Mouse (Mus musculus) right cerebral cortex, adult 2 months (tissue): ENCODE results near the gene Ninj1.

Source experiments
- DNase-seq, 2 experiments: peaks; one replicate each; pipeline ENCODE4 v3.0.0; 2021 to 2022; ENCODE audit warnings: low spot score in 2 of 2

The Ninj1 gene

DNA sequence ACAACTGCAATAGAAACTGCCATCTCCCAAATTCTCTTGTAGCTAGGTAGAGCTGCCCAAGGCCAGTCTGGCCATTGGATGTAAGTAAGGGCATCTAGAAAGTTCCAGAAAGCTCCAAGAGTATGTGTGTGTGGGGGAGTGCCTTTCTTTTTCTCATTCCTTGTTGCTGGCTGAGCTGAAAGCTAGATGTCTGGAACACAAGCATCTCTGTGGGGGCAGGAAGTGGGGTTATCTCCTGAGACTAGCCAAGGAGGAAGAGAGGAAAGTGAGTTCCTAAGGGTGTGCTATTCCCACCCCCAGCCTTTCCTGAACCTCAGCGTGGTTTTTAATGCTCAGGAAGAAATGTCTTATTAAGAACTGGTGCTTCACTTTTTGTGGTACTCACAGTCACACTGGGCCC is 15.6 kb upstream of the Ninj1 start:
- DNase-seq = no peak

DNA sequence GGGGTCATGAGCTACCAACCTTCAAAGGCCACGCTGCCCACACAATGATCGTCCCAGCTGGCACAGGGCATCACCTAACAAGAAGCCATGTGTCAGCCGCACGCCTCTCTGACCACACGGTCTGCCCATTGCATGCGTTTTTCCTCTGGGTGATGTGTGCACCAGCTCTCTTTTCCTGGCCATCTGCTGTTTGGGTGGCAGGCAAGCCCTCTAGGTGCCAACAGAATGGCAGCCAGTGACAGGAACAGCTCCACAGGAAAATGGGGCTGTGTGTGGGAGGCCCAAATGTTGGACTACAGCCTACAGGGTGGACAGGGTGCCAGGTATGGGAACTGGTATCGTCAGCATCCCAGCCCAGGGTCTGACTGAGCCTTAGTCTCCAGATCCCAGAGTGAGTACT is 14.9 kb upstream of the Ninj1 start:
- peak; percentile 66 to 71 for DNase-seq

DNA sequence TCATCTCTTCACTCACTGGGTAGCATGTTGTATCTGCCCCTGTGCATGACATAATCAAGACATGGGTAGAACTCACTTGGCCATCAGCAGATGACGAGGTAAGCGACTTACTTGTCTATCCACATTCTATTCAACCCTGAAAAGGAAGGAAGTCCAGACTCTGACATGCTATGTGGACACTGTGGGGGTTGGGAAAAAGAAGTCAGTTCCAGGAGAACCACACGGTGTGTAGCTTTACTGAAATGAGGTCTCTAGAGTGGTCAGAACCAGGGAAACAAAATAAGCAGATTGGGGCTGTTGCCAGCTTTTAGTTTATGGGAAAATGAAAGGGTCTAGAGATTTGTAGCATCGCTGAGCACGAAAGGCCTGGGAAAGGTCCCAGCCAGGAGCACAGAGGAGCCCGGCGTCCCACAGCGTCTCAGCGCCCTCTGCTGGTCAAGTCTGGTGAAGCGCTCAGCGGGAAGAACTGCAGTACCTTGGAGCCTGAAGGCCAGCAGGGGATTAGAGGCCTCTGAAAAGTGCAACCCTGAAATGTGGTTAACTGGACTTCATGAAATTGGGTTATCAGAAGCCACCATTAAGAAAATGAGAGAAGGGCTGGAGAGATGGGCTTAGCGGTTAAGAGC is 14.2 kb upstream of the Ninj1 start:
- DNase-seq = peak; percentile 90

DNA sequence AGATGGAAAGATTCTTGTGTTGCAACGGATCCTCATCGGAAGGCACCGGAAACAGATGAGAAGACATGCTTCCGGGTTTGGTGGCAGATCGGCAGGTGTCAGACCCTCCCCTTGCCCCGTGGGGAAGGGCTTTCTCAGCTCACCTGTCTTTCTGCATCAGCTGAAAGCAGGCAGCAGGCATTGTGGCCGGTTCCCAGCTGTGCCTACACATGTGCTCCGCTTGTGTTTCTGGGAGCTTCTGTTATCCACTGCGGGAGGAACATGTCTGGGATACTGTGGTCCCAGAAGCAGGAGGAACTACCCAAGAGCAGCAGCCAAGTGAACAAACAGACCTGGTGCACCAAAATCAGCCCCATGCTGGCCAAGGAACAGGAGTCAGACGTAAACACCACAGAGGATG is 11.8 kb upstream of the Ninj1 start:
- no peak for DNase-seq

DNA sequence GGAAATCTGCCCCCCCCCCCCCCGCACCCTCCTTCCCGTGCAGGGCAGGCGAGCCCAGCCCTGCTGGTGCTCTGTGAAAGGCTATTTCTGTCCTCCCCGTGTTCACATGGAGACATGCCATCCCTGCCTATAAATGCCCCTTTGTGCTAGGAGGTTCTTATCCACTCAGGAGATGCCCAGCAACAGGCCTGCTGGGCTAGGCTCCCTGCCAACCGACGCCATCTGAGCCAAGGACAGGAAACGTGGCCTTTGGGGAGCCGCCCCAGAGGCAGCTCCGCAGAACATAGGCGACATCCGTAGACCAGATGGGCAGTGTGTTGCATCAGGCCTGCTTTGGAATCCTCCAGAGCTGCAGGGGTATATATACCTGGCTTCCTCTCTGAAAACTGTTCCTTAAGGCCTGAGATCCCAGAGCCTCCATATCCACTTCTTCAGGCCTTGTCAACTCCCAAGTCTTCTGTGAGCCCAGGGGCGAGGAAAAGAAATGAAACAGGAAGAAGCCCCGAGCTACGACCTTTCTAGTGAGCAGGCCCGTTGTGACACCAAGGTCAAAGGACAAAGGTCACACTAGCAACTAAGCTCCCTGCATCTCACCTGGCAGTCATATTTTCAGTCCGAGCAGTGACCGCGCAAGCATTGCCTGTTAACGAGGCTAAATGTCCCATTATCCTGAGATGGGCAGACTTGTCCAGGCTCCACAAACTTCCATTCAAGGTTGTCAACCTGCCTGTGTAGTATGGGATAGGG is 8.3 kb upstream of the Ninj1 start:
- peak in 1 of 2 experiments; percentile 68 for DNase-seq

DNA sequence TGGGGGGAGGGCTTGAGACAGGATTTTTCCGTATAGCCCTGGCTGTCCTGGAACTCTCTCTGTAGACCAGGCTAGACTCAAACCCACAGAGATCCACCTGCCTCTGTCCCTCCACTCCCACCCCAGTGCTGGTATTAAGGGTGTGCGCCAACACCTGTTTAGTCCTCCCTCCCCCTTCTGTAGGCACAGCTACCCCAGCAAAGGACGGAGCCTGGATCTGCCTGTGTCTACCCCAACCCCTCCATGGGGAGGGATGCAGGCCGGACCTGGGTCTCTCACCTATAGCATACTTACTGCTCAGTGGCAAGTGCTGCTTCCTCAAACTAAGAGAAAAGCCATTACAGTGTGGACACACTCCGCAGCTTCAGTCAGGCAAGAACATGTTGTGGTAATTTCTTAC is 7.0 kb upstream of the Ninj1 start:
- DNase-seq = no peak

DNA sequence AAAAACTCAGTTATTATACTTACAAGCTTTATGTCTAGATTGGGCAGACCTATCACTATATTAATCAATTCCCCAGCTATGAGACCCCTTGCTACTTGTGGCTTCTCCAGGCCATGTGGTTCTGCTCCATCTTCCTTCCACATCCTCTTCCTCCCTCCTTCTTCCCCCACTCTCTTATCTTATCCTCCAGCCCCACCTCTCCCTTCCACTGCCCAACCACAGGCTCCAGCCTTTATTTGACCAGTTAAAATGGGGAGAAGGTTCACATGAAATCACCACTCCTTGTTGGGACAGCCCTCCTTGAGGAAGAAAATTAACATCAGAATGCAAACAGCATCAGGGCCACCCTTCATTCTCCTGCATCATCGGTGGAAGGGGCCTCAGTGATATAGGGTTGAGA is 6.6 kb upstream of the Ninj1 start:
- no peak for DNase-seq

DNA sequence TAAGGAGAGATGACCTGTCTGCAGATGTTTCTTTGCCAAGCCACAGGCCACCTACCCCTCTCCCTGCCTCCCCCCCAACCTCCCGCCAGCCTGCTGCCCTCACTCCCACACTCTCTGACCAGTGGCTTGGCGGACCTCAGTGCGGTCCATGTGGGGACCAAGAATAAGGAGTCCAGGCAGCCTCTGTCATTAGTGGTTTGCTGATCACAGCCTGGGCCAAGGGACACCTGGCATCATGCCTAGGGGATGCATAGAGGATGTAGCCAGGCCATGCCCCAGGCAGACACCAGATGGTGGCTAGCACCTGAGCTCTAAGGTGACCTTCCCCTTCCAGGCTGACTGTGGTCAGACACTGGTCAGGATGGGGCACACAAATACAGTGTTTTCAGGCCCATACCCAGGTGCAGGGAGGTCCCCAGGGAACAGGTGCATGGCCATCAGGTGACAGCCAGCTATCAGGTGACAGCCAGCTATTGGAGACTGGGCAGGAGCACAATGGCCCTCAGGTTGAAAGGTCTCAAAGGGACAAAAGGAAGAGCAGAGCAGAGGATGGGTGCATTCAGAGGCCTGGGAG is 5.8 kb upstream of the Ninj1 start:
- no peak for DNase-seq

DNA sequence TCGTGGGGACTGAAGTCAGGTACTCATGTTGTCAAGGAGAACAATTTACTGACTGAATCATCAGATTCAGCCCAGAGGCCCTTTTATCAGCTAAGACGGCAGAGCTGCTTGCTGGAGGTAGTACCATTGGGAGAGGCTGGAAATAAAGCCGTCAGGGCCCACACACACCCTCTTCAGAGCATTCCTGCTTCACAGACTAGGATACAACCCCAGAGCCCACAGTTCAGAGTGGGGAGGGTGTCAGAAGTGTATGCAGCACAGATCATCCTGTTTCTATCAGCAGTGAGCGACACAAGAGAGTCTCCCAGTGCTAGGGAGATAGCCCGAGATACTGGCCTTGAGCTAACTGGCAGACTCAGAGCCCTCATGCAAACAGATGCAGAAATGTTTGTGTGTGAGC is 4.1 kb upstream of the Ninj1 start:
- no peak for DNase-seq

DNA sequence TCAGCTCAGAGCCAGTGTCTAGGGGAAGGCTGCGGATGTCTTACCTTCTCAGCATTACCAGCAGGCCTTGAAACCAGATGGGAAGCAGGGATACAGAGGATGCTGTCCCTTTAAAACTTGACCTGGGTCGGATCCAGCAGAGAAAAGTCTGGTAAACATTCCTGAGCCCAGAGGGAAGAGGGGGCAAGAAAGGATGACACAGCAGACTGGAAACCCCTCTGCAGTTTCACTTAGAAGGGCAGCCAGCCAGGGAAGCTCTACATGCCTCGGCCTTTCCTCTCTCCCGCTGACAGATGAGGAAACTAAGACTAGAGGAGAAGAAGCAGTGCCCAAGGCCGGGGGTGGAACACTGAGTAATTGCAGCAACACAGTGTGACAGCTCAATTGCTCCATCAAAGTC is 3.6 kb upstream of the Ninj1 start:
- DNase-seq = no peak

DNA sequence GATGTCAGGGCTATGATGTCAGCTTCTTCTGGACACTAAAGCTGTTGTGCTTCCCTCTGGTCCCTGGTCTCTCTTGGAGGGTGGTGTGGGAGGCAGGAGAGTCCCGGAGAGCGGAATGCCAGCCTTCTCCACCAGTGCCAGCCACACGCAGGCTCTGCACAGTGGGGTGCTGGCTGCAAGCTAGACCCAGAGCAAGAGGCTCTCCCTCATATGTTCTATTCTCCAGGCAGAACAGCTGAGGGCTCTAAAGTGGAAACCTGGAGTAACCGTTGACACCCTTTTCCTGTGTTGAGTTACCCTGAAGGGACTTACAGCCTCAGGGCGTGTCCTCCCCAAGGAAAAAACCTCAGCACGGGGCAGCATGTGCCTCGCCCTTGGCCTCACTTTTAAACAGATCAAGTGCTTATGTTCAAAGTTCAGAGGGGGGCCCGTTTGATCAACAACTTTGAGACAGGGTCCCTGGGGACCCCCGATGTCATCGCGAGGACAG is 442 bp upstream of the Ninj1 start:
- DNase-seq = no peak

DNA sequence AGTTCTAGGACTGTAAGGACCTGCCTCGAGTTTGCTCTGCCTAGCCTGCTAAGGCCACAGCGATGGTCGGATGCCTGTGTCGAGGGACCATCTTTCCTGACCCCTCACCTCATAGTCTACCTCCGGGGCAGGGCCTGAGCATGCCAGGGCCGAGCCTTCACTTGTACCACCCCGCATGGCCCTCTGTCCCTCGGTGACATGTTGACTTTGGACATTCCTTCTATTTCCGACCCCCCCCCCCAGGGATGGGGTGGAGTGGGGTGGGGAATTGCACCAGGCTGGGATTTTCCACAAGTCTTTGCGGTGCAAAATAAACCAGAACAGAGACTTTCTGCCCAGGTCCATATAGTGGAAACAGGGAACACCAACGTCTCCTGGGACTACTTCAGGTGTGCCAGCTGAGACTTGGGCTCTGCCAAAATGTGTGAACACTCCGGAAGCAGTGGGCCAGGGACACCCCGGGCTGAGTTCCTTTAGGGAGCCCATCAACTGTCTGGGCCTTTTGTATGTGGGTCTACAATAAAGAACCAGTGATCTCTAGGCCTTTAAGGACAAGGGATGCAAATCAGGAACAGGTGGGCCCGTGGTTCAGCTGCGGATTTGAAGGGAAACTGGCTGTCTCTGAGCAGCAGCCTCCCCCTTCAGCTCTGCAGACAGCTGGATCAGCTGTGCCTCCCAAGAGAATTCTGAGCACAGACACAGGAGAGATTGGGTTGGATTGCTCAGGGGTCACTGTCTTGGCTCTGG is 1.1 kb downstream of the Ninj1 start:
- DNase-seq = no peak

DNA sequence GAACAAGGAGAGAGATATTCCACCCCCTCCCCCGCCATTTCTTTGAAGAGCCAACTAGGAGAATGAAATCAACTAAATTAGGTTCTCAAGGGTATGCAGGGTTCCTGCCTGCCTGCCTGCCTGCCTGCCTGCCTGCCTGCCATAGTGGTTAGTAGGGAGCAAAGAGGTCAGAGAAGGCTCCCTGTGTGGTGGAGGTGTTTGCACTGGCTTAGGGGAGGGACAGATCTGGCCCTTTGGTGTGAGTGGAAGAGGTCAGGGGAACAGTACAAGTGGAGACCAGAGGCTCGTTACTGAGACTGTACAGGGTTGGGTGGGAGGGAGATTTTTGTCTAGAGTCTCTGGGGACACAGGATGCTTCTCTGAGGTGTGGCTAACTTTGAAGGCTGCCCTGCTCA is 1.7 kb downstream of the Ninj1 start:
- DNase-seq = no peak

DNA sequence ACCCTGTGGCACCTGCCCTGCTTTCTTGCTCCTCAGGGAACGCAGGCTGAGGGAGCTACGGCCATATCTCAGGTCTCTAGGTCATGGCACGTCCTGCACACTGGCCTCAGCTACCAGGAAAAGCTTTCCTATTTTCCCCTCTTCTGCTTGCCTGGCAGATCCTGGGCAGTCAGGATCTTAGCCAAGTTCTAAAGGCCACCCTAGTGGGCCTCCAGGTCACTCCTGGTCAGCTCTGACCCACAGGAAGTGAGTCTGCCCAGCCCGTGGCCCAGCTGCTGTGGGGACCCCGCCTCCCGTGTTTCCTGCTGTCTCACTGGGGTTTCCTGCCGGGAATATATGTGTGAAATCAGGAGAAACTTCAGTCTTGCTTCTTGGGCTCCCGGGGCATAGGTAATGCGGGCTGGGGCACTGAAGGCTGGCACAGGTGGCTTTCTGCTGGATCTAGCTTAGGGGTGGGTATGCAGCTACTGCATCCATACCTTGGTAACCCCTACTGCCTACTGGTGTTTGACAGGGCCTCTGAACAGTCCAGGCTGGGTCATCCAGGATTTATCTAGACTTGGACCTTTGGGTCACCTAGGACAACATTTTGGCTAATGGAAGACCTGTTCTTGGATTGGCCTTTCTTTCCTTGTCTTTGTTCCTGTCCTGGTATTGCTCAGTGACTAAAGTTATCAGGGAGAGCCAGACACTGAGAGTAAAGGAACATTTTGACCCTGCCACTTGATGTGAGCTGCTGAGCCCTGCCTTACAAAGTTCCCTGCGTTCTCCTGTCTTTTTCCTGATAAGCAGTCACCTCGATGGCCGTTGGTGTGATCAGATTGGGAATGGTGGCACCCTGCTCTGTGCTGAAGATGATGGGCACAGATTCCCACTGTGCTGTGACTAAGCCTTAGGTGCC is 2.9 kb downstream of the Ninj1 start:
- no peak for DNase-seq

DNA sequence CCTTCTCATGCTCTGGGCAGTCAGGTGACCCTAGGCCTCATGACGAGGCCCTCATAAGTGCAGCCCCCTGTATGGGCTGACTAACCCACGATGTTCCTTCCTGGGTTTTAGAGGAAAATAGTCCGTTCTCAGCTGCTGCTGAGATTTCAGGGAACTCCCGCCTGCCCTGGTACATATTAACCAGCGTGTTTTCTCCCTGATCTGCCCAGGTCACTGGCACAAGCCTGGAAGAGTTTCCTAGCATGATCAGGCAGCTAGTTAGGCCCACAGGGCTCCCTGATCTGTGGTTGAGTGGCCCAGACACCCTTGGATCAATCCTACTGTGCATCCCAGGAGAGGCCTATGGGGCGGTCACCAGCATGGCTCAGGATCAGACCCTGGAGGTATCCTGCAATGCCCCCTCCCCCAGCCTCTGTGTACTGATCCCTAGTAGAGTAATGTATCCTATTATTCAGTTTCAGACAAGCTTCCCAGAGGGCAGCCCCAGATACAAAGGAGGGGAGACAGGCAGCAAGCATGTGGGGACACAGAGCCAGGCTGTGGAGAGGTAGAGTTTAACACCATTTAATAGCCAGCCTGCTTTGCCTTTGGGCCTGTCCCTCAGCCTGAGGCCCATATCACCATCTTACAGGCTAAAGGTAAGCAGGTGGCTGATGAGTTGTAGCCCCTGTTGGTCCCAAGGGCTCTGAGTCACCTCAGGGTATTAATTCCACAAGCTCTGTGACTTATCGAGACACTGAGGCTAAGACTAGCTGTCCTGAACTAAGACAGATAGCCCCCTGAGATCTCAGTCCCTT is 3.8 kb downstream of the Ninj1 start:
- DNase-seq = no peak

DNA sequence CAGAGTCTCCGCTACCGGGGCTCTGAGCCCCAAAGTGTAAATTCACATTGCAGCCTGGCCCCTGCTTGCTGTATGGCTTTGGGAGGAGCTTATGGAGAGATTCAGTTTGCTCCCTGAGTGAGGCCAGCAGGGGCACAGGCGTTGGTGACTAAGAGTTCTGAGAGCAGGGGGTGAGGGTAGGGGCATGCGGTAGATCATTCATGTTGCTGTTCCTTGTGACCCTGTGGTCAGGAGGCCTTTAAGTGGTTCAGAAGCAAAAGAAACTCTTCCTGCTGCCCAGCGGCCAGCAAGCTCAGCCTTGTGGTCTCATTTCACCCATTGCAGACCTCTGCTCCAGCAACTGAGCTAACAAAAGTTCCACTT is 4.4 kb downstream of the Ninj1 start:
- DNase-seq = no peak

DNA sequence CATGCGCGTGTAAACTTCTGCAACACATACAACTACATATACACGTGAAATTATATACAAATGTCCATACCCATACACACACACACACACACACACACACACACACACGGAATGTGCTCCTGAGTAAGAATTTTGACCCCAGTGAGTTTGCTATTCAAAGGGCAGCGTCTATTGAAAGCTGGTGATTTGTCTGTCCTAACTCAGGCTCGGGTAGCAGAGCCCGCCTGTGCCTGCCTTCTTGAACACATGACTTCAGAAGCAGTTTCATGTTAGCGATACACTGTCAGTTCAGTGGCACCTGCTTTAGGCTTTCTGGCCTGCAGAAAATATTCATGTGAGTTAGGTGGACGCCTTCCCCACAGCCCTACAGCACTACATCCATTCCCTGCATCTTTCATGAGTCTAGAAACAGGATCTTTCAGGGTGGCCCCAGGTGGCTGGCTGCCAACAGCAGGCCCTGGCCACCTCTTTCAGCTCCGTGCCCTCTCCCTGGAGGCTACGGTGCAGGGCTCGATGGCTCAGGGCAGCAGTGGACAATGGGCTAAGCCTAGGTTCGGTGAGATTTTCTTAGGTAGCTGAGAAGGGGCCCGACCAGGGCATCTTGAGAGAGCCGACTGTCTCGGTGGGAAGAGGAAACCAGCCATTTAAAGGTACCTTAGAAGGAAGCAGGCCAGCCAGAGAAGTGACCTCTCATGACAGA is 5.0 kb downstream of the Ninj1 start:
- no peak for DNase-seq

DNA sequence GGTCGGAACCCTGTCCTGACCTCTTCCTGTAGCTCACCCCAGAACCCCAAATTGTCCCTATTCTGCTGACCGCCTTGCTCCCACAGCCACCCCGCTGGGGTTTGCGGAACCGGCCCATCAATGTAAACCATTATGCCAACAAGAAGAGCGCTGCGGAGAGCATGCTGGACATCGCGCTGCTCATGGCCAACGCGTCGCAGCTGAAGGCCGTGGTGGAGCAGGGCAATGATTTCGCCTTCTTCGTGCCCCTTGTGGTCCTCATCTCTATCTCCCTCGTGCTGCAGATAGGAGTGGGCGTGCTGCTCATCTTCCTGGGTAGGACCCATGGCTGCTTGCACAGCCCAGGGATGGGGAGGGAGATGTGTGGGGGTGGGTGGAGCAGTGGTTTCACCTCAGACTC is 6.4 kb downstream of the Ninj1 start:
- no peak for DNase-seq

DNA sequence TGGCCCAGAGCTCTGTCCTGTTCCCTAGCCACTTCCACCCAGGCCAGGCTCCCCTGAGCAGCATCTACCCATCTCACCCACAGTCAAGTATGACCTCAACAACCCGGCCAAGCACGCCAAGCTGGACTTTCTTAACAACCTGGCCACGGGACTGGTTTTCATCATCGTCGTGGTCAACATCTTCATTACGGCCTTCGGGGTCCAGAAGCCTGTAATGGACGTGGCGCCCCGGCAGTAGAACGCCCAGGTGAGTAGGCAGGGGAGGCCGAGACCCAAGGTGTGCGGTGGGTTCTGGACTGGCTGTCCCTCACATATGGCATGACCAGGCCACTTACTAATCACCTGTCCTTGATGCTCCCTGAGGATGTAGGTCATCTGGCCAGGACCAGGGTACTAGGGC is 7.5 kb downstream of the Ninj1 start:
- no peak for DNase-seq

DNA sequence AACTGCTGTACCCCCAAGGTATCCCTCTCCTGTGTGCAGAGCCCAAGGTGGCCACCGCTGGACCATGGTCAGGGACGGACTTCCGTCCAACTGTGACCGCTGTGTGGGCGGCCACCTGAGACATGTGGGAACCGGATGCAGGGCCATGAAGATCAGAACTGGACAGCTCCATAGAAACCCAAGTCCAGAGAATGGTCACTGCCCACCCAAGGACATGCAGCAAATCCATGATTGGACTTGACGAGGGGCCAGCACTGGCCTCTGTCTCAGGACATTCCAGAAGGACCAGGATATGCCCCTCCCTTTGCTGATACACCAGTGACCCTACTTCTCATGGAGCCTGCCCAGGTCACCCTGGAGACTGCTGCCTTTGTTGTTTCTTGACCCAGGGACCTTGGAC is 8.4 kb downstream of the Ninj1 start:
- DNase-seq = no peak
